Mouse (Mus musculus): ENCODE results near the gene Mier3. TPM values are rescaled to one million over a fixed set of nuclear protein-coding genes. Genes with fewer than 3 reads are reported as not detected.

Gene Mier3
- polyA plus RNA-seq (2016; fragmentation: Nextera tagmentation; extraction: Ambion mirVana): 25.0 and 26.3 TPM in 2 replicates

DNA sequence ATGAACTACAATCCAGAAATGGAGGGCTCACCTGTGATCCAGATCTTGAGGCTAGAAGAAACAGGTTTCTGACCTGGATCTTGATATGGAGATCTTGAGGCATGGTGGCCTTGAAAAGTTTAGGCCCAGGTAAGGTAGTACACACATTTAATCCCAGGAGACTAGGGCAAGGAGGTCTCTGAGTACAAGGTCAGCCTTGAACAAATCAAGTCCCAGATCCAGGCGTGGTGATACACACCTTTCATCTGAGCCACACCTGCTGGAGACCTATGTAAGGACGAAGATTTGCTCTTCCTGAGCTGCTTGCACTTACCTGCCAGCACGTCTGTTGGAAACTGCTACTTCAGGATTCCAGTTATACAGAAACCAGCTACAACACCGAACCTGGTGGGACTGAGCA, at the start of gene Mier3:
TSS of gene Mier3 (plus strand) at position 301 of the 400 bp plus-strand sequence.
- Histone ChIP-seq H3K36me3 (no peaks in the 10 kb centered on the region), H3K9ac (no peak within 1 kb of the TSS), H3K4me2 (replicated peaks) (no peak within 1 kb of the TSS), H3K4me1 (no peaks in the 10 kb centered on the region), H3K27ac (no peak within 1 kb of the TSS), H3K9me3 (replicated peaks) (no peaks in the 10 kb centered on the region), H3K4me3 (no peak within 1 kb of the TSS), H3K27me3 (0 out of 2 replicates have a peak, but pooled peaks cover 3% of the 10 kb centered on the region)
- ATAC-seq (ENCODE audit: low FRiP score): no peak
- 87% methylated on average over 4 of the region's 4 CpGs for whole genome bisulfite sequencing

DNA sequence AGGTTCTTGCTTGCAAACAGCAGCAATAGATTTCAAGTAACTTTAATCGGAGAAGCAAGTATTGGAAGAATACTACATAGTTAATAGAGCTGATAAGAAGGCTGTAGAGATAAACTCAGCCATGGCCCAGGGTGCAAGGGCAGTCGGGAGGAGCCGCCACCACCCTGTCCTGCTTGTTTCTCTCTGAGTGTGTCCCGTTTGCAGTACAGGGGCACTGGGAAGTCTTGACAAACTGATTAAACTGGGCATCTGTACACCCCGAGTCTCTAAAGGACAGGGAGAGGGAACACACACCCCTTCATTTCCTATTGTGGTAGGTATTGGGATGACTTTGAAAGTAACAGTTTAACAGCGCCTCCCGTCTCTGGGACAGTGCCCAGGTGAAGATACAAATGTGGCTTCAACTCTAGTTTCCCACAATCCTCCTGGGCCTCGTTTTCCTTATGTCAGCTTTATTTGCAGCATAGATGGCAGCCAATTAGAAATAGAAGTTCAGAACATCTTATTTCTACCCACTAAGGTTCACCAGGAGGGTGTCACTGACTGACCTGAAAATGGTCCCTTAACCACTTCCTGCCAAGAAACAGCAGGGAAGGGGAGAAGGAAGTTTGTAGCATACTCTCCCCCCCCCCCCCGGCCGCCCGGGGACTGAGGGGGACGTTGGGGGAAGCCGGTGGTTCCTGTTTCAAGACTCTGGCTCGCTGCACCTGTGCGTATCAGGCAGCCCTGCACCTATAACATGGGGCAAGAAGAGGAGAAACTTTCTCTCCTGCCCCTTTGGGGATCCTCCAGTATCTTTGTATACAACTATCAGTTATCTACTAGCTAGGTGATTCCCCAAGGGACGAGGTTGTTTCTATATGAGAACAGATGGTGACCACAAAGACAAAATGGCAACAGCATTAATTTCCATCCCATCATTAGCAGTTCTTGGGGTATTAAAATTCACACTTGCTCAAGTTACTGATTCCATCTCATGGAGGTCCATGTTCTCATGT, 46.3 kb upstream of the Mier3 start:
- Histone ChIP-seq H3K4me1 (no peaks in the 10 kb centered on the region), H3K27ac (no peak overlapping the region), H3K27me3 (no peaks in the 10 kb centered on the region), H3K4me3 (no peak overlapping the region), H3K36me3 (no peaks in the 10 kb centered on the region), H3K9me3 (replicated peaks) (peaks cover 10% of the 10 kb centered on the region; the same call in 1 of the 2 replicates), H3K9ac (no peak overlapping the region), H3K4me2 (replicated peaks) (no peak overlapping the region)
- ATAC-seq (ENCODE audit: low FRiP score): no peak
- 89% methylated on average over 16 of the region's 16 CpGs for WGBS

DNA sequence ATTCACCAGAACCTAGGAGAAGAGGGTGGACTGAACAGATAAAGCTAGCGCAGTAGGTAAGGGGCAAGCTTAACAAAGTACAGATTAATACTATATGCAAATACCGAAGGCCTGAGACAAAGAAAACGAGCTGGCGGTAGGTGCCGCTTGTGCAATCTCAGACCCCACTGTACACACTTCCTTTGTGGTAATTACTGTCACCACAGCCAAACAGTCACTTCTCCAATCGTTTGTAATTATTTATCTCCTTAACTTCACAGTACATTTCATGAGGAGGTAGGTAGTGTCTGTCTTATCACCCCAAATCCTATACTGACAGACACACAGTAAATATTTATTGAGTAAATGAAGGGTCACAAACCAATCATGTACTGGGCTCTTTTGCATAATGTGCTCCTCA, 40.5 kb upstream of the Mier3 start:
- Histone ChIP-seq H3K36me3 (no peaks in the 10 kb centered on the region), H3K9me3 (replicated peaks) (peaks cover 10% of the 10 kb centered on the region; the same call in 1 of the 2 replicates), H3K9ac (no peak overlapping the region), H3K4me1 (no peaks in the 10 kb centered on the region), H3K4me2 (replicated peaks) (no peak overlapping the region), H3K27me3 (no peaks in the 10 kb centered on the region), H3K4me3 (no peak overlapping the region), H3K27ac (no peak overlapping the region)
- ATAC-seq (ENCODE audit: low FRiP score): no peak
- WGBS: 75% methylated on average over 6 of the region's 6 CpGs

DNA sequence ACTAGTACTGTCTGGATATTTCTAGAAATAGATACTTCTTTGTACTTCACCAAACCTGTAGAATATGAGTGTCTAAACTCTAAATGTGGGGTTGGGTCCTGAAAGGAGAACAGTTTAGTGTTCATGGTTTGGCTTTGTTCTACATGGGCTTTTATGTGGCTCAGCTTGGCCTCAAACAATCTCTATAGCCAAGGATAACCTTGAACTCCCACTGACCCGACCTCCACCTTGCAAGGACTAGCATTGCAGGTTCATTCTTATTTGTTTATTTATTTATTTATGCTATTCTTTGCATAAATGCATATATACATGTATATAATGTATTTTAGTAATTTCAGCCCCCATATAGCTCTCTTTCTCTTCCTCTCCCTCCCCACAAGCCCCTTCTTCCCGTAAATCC, 37.1 kb upstream of the Mier3 start:
- no peak overlapping the region for H3K9ac ChIP-seq
- 59% methylated on average over 2 of the region's 2 CpGs for WGBS
- H3K36me3 ChIP-seq: no peaks in the 10 kb centered on the region
- no peak overlapping the region for H3K27ac ChIP-seq
- no peak overlapping the region for H3K4me2 ChIP-seq (replicated peaks)
- no peaks in the 10 kb centered on the region for H3K9me3 ChIP-seq (replicated peaks)
- no peaks in the 10 kb centered on the region for H3K4me1 ChIP-seq
- ATAC-seq (ENCODE audit: low FRiP score): no peak
- no peaks in the 10 kb centered on the region for H3K27me3 ChIP-seq
- H3K4me3 ChIP-seq: no peak overlapping the region

DNA sequence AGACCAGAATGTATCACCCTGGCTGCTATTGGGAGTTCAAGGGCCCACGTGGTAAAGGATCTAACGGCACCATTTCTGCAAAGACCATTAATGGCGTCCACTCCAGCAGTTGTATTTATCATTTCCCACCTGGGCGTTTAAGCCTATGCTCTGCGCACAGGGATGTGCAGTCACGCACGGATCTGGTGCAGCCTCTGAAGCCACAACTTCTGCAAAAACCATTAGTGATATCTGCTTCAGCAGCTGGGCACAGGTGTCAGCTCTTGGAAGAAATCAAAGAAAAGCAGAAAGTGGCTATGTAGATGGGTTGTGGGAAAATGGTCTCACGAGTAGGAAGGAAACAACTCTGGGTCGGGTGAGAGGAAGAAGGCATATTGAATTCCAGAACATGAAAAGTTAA, 34.6 kb upstream of the Mier3 start:
- ATAC-seq (ENCODE audit: low FRiP score): no peak

DNA sequence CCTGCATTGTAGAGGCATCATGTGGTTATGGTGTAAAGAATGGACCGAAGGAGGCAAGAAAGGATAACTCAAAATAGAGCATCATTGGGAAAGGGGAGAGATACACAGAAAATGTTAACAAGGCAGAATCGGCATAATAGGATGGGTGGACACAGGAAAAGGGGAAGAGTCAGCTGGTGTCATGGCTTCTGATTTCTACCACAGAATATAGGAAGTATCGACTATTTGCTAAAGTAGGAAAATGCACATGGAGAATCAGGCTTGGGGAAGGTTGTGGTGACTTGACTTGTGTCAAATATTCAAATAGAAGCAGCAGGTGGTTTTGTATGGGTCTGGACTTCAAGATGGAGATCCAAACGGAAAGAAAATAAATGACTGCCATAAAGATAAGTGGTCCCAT, 33.5 kb upstream of the Mier3 start:
- no peak overlapping the region for H3K27ac ChIP-seq
- WGBS: 91% methylated on average over 4 of the region's 4 CpGs
- no peak overlapping the region for H3K4me3 ChIP-seq
- H3K27me3 ChIP-seq: no peaks in the 10 kb centered on the region
- no peak for ATAC-seq (ENCODE audit: low FRiP score)
- H3K9me3 ChIP-seq (replicated peaks): no peaks in the 10 kb centered on the region
- peaks cover 4% of the 10 kb centered on the region; the same call in 1 of the 2 replicates for H3K4me1 ChIP-seq
- H3K36me3 ChIP-seq: no peaks in the 10 kb centered on the region
- no peak overlapping the region for H3K9ac ChIP-seq
- no peak overlapping the region for H3K4me2 ChIP-seq (replicated peaks)

More for the DNA sequence above, 34.6 kb upstream of the Mier3 start:
- 85% methylated on average over 9 of the region's 9 CpGs for WGBS
- H3K4me3 ChIP-seq: no peak overlapping the region
- no peaks in the 10 kb centered on the region for H3K36me3 ChIP-seq
- no peaks in the 10 kb centered on the region for H3K9me3 ChIP-seq (replicated peaks)
- H3K27me3 ChIP-seq: no peaks in the 10 kb centered on the region
- H3K9ac ChIP-seq: no peak overlapping the region
- no peak overlapping the region for H3K27ac ChIP-seq
- H3K4me1 ChIP-seq: peaks cover 3% of the 10 kb centered on the region; the same call in 1 of the 2 replicates
- no peak overlapping the region for H3K4me2 ChIP-seq (replicated peaks)

DNA sequence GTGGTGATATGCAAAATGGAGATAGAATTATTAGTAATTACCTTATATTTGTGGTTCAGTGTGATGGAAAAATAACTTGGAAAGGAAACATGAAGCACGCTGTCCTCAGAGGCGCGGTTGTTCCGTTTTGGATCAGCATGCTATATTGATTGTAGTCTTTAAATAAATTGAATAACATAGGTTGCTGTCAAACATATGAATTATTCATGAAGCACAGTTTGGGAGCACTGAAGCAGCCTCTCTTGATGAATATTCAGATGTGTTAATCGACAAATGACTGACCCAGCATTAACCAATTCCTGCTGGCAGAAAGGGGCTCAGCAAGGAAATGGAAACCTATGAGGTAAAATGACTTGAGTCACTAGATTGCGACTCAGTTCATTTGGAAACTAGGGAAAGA, 29.8 kb upstream of the Mier3 start:
- H3K9ac ChIP-seq: no peak overlapping the region
- H3K4me2 ChIP-seq (replicated peaks): no peak overlapping the region
- peak; percentile 50 for ATAC-seq (ENCODE audit: low FRiP score)
- H3K36me3 ChIP-seq: no peaks in the 10 kb centered on the region
- no peaks in the 10 kb centered on the region for H3K27me3 ChIP-seq
- no peaks in the 10 kb centered on the region for H3K9me3 ChIP-seq (replicated peaks)
- H3K27ac ChIP-seq: no peak overlapping the region
- H3K4me1 ChIP-seq: peaks cover 4% of the 10 kb centered on the region; the same call in 1 of the 2 replicates
- no peak overlapping the region for H3K4me3 ChIP-seq
- 50% methylated on average over 6 of the region's 6 CpGs for WGBS

DNA sequence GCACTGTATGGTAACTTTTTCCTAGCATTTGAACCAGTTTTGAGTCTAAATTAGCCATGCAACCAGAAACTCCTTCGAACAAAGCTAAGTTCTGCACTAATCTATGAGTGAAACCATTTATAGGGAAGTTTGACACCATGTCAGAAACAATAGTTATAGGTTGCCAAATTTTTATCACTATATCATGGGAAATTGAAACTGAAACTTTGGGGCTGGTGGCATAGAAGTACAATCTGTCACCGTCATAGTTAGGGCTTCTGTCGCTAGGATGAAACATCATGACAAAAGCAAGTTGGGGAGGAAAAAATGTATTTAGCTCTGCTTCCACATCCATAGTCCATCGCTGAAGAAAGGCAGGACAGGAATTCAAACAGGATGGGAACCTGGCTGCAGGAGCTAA, 25.5 kb upstream of the Mier3 start:
- 91% methylated on average over 4 of the region's 4 CpGs for WGBS
- Histone ChIP-seq H3K9ac (no peak overlapping the region), H3K4me2 (replicated peaks) (no peak overlapping the region), H3K36me3 (no peaks in the 10 kb centered on the region), H3K9me3 (replicated peaks) (no peaks in the 10 kb centered on the region), H3K27me3 (no peaks in the 10 kb centered on the region), H3K27ac (no peak overlapping the region), H3K4me1 (peaks cover 4% of the 10 kb centered on the region; the same call in 1 of the 2 replicates), H3K4me3 (no peak overlapping the region)
- ATAC-seq (ENCODE audit: low FRiP score): no peak

DNA sequence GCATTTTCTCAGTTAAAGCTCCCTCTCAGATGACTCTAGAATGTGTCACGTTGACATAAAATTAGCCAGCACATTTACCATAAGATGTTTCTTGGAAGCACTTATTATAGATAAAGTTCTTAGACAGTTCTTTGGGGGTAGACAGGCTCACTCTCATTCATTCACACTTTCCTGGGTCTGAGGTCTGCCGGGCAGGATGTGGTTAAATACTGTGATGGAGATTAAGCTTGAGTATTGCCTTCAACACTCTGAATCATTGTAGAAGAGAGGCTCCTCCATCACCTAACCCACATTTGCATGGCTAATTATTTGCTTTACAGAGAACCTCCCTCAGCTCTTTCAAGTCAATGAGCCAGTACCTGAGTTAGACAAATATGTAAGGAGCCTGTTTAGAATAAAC, 24.9 kb upstream of the Mier3 start:
- no peak overlapping the region for H3K4me2 ChIP-seq (replicated peaks)
- no peaks in the 10 kb centered on the region for H3K27me3 ChIP-seq
- H3K36me3 ChIP-seq: no peaks in the 10 kb centered on the region
- no peak overlapping the region for H3K9ac ChIP-seq
- ATAC-seq (ENCODE audit: low FRiP score): no peak
- WGBS: 89% methylated on average over 2 of the region's 2 CpGs
- no peaks in the 10 kb centered on the region for H3K9me3 ChIP-seq (replicated peaks)
- no peak overlapping the region for H3K4me3 ChIP-seq
- H3K4me1 ChIP-seq: peaks cover 4% of the 10 kb centered on the region; the same call in 1 of the 2 replicates
- no peak overlapping the region for H3K27ac ChIP-seq

DNA sequence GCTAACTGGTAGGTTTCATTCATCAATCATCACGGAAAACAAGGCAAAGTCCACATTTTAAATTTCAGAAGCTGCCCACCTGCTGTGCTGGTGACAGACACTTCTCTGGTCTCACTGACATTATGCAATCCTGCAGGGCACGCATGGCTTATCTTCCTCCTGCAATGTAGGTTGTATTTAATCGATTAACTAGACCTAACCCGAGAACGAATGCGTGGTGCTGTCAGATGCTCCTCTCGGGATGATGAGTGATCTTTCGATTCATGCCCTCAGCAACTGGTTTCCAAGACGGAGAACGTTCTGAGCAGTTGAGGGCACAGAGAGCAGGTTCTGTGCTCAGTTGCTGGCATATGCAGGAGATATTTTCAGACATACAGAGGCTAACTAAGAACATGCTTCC, 24.5 kb upstream of the Mier3 start:
- H3K27ac ChIP-seq: no peak overlapping the region
- H3K9me3 ChIP-seq (replicated peaks): no peaks in the 10 kb centered on the region
- H3K36me3 ChIP-seq: no peaks in the 10 kb centered on the region
- ATAC-seq (ENCODE audit: low FRiP score): no peak
- H3K9ac ChIP-seq: no peak overlapping the region
- no peak overlapping the region for H3K4me3 ChIP-seq
- H3K4me1 ChIP-seq: peaks cover under 1% of the 10 kb centered on the region; the same call in 1 of the 2 replicates
- H3K27me3 ChIP-seq: no peaks in the 10 kb centered on the region
- WGBS: 66% methylated on average over 10 of the region's 10 CpGs
- H3K4me2 ChIP-seq (replicated peaks): no peak overlapping the region

DNA sequence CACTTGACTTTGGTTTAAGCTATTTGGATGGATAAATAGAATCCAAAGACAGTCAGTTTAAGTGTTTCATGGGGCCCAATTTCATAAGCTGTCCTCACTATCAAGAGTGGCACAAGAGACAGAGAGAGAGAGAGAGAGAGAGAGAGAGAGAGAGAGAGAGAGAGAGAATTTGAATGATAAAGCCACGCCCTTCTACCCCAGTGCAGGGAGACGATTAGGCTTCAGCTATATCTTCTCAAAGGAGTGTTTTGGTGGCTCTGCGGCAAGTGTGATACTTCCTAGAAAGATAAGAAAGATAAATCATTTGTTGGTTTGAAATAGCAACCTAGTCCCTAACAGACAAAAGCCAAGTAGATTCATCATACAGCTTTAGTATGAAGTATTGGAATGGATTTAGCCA, 24.0 kb upstream of the Mier3 start:
- H3K9ac ChIP-seq: no peak overlapping the region
- H3K27ac ChIP-seq: no peak overlapping the region
- no peak overlapping the region for H3K4me2 ChIP-seq (replicated peaks)
- H3K4me1 ChIP-seq: no peaks in the 10 kb centered on the region
- no peaks in the 10 kb centered on the region for H3K36me3 ChIP-seq
- no peak overlapping the region for H3K4me3 ChIP-seq
- no peaks in the 10 kb centered on the region for H3K9me3 ChIP-seq (replicated peaks)
- 90% methylated on average over 3 of the region's 3 CpGs for WGBS
- ATAC-seq (ENCODE audit: low FRiP score): no peak
- no peaks in the 10 kb centered on the region for H3K27me3 ChIP-seq

DNA sequence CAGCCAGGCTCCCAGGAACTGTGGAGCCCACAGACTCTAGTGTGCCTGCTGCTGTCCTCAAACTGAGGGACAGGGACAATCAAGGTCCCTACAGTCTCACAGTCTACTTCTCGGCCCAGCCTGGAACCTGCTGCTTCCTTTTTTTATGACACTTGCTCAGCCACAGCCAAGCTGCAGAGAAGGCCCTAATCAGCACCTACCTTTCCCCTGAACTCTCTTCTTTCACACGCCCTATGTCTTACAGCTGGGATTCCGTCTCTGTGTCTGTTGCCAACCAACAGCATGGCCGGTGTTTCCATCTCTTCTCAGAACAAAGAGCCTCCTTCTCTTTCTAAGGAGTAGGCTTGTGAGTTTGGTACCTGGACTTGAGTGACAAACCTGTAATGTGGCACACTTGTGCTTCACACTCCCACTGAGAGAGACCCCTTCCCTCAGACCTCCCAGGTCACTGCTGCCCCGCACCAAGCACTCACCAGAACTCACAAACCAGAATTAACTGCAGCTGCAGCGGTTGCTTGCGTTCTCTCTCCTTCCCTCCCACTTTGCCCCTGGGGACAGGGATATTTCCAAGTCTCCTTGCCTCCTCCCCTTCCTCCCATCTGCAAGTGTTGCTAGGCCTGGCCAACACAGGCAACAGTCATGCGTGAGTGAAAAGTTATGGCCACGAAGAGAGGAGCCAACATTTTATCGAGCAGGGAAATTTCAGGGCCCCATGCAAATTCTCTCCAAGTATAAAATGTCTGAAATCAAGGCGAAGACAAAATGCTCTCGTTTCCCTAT, 22.1 kb upstream of the Mier3 start:
- H3K27ac ChIP-seq: no peak overlapping the region

More for the DNA sequence above, 22.1 kb upstream of the Mier3 start:
- no peaks in the 10 kb centered on the region for H3K36me3 ChIP-seq
- H3K9ac ChIP-seq: no peak overlapping the region
- 69% methylated on average over 12 of the region's 12 CpGs for WGBS
- no peak overlapping the region for H3K4me2 ChIP-seq (replicated peaks)
- no peaks in the 10 kb centered on the region for H3K27me3 ChIP-seq
- ATAC-seq (ENCODE audit: low FRiP score): no peak
- no peak overlapping the region for H3K4me3 ChIP-seq
- H3K4me1 ChIP-seq: no peaks in the 10 kb centered on the region
- no peaks in the 10 kb centered on the region for H3K9me3 ChIP-seq (replicated peaks)
